Mouse (Mus musculus) left cerebral cortex, adult 2 months (tissue): Measurements from ENCODE around the gene Scn1b. TPM values are rescaled to one million over a fixed set of nuclear protein-coding genes. Genes with fewer than 3 reads are reported as not detected.

Source experiments
- DNase-seq, 2 experiments: peaks; one replicate each; pipeline ENCODE4 v3.0.0; 2021 to 2022; ENCODE audit warnings: low spot score in 2 of 2, mixed read lengths in 1 of 2; ENCODE audit errors: extremely low spot score in 1 of 2
- H3K27ac ChIP-seq: fragments of 200-600 bp; 2 replicates; pipeline ENCODE4 v1.8.1; 2022
- H3K4me3 ChIP-seq: fragments of 200-600 bp; 2 replicates; pipeline ENCODE4 v1.8.1; 2022
- CTCF ChIP-seq: fragments of 200-600 bp; IDR thresholded peaks from 2 replicates; pipeline ENCODE4 v1.8.1; 2022; ENCODE audit warnings: antibody characterized with exemption, mild to moderate bottlenecking, moderate library complexity
- intact Hi-C: fragments of 180-260 bp; cut with DNase I; formaldehyde crosslinking; loops from one replicate; pipeline ENCODE4 v1.15.1; 2025
- long read RNA-seq, 2 experiments: library from polyadenylated mRNA; stranded (forward); transcript quantifications; one replicate each; pipeline ENCODE4 v2.0.0; 2021; ENCODE audit warnings: borderline mapping rate in 2 of 2
- total RNA-seq, 2 experiments: library from RNA; stranded (reverse); gene quantifications; 2 replicates each; pipeline ENCODE4 v1.2.3; 2021

Gene Scn1b
- 100 to 1,000 TPM; 737 to 759 TPM for total RNA-seq
- long read RNA-seq, experiment 1, transcript Scn1b-201 (6 exons, 1,573 nt) = major isoform, 357 of 508 reads
- long read RNA-seq, experiment 1, transcript Scn1b-203 (5 exons, 1,501 nt) = minor isoform, 109 of 508 reads
- long read RNA-seq, experiment 1, partial matches to known transcripts = 23 of 508 reads
- long read RNA-seq, experiment 1, other reads (novel, unspliced or antisense) = 19 of 508 reads
- long read RNA-seq, experiment 2, transcript Scn1b-201 (6 exons, 1,573 nt) = major isoform, 256 of 371 reads
- long read RNA-seq, experiment 2, transcript Scn1b-203 (5 exons, 1,501 nt) = minor isoform, 82 of 371 reads
- long read RNA-seq, experiment 2, partial matches to known transcripts = 21 of 371 reads
- long read RNA-seq, experiment 2, other reads (novel, unspliced or antisense) = 12 of 371 reads

GRCm38 (mm10) chr7:31126851-31127724 is at the start of gene Scn1b:
Gene Scn1b (minus strand): TSS chr7:31127003.
- peak; percentile 79 to 83 for DNase-seq
- H3K27ac ChIP-seq = peak within 1 kb of the TSS; percentile 98
- intact Hi-C loops = loop anchor here (1.0 kb wide), 1 partner anchor 24 kb away; no protein-coding TSS in a partner anchor
- H3K4me3 ChIP-seq = peak within 1 kb of the TSS; percentile 70
- no peak for TF ChIP-seq CTCF

DNA sequence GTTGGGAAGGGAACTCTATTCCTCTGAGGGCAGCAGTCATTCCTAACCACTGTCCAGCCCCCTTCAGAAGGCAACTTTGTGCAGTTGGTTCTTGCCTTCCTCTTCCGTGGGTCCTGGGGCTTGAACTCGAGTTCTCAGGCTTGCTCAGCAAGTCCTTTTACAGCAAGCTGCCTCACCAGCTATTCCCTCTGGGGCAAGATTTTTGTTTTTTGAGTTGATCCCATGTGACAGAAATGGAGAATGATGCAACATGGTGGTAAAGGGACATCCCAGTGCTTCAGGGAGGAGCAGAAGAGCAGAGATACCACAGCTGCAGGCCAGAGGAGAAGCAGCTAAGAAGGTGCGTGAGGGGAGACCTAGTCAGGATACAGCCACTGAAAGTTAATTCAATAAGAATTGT is 48.3 kb upstream of the Scn1b start:
- Histone ChIP-seq H3K4me3 (no peak overlapping the region), H3K27ac (no peak overlapping the region)
- no peak for DNase-seq
- no peak for TF ChIP-seq CTCF
- intact Hi-C loops = no loop called here

DNA sequence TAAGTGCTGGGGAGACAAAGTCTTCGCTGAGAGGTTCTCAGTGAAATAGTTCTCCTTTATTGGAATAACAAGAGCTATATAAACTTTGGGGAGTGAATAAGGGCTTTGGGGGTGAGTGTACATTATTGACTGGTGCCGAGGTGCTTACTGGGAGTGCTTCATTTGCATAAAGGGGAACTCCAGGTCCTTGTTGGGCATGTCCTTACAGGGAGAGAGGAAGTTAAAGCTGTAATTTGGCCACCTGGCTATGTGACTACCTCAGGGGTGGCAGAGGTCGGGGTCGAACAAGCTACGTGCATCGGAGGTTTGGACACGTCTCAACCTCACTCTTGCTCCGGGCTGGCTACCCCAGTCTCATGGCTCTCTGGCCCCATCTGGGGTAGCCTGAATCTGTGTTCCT is 47.7 kb upstream of the Scn1b start:
- DNase-seq = no peak
- TF ChIP-seq CTCF = no peak
- intact Hi-C loops = no loop called here
- H3K27ac ChIP-seq = no peak overlapping the region
- H3K4me3 ChIP-seq = no peak overlapping the region

DNA sequence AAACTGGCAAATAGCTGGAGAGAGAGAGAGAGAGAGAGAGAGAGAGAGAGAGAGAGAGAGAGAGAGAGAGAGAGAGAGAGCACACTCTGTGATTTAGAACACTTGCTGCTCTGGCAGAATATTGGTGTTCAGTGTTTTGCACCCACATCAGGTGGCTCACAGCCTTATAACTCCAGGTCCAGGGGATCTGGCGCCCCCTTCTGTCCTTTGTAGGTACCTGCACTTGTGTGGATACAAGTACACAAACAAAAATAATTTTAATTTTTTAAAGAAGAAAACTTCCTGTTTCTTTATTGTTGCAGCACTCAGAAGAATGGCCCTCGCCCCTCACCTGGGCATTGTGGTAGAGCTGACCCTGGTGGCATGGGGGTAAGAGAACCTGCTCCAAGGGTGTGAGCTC is 45.4 kb upstream of the Scn1b start:
- intact Hi-C loops = no loop called here
- no peak for DNase-seq
- TF ChIP-seq CTCF = peak; percentile 74
- H3K27ac ChIP-seq = no peak overlapping the region
- no peak overlapping the region for H3K4me3 ChIP-seq

DNA sequence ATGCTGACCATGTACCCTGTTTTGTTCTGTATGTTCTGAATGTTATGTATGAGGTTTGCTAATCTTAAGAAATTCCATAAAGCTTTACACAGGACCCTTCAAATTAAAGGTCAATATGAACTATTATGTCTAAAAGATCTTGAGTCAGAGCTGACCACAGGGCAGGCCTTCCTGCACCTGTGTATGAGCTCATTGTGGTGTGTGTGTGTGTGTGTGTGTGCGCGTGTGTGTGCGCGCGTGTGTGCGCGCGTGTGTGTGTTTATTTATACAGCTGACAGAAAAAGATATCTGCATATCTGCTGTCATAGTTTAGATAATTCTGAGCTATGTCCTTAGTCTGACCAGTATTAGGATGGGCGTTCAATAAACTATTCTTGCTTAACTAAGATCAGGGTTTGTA is 43.7 kb upstream of the Scn1b start:
- DNase-seq = no peak
- H3K27ac ChIP-seq = no peak overlapping the region
- no peak for TF ChIP-seq CTCF
- no peak overlapping the region for H3K4me3 ChIP-seq
- intact Hi-C loops = no loop called here

DNA sequence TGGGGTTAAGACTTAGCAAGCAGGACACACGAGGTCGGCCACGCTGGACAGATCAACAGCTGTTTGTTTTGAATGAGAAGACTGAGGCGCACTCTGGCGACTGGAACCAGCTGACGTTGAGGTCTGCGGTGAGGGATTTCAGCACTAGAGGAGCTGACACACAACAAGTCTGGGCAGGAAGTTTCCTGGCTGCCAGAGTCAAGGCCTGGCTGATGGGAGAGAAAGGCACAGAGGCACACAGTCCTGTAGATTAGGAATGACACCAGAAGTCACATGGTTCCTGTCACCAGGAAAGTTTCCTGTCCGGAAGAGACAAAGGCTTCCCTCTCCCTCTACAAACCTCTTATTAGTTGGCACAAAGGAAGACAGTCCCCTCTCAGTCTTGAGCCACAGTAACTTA is 41.6 kb upstream of the Scn1b start:
- no peak for TF ChIP-seq CTCF
- intact Hi-C loops = no loop called here
- Histone ChIP-seq H3K27ac (no peak overlapping the region), H3K4me3 (no peak overlapping the region)
- no peak for DNase-seq

DNA sequence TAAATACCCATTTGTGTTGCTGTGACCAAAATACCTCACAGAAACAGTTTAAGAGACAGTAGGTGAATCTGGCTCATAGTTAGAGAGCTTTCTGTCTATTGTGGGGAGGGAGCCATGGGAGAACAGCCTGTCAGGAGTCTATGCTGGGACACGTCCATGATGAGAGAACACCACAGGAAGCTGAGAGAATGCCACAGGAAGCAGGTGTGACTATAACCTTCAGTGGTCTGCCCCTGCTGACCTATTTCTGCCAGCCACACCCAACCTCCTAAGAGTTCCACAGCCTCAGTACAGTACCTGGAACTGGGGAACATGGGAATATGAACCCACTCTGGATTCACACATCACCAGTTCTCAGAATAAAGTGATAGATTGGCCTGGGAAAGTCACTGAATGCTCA is 37.9 kb upstream of the Scn1b start:
- Histone ChIP-seq H3K27ac (no peak overlapping the region), H3K4me3 (no peak overlapping the region)
- TF ChIP-seq CTCF = no peak
- DNase-seq = no peak
- intact Hi-C loops = no loop called here

DNA sequence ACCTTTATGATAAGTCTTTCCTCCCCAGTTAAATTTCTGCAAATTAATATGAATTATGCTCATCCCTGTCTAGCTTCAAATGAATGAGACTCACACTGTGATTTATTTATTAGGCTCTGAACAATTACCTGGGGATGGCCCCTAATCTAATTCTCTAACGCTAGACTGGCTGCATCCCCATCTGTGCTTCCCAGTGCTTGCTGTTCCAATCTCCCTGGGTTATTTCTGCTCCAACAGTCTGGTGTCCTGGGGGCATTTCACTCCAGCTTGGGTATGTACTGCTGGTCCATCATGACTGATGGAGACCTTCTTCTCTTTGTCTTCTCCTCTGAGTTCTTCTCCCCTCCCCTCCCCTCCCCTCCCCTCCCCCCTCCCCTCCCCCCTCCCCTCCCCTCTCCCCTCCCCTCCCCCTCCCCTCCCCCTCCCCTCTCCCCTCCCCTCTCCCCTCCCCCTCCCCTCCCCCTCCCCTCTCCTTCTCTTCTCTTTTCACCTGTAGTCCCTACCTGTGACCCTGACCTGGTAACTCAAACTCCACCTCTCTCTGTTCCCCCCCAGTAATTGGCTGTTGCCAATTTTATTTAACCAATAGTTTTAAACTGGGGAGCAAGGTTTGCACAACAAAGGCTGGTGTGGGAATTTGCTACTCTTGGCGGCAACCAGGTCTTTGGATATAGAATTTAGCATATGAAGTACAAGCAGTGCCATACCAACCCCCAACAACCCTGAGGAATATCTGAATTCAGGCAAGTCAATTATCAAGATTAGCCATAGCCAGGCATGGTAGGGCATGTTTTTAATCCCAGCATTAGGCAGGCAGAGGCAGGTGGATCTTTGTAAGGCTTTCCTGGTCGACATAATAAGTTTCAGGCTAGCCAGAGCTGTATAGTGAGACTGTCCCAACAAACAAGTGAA is 37.1 kb upstream of the Scn1b start:
- no peak for TF ChIP-seq CTCF
- DNase-seq = no peak
- H3K27ac ChIP-seq = no peak overlapping the region
- intact Hi-C loops = no loop called here
- H3K4me3 ChIP-seq = no peak overlapping the region

DNA sequence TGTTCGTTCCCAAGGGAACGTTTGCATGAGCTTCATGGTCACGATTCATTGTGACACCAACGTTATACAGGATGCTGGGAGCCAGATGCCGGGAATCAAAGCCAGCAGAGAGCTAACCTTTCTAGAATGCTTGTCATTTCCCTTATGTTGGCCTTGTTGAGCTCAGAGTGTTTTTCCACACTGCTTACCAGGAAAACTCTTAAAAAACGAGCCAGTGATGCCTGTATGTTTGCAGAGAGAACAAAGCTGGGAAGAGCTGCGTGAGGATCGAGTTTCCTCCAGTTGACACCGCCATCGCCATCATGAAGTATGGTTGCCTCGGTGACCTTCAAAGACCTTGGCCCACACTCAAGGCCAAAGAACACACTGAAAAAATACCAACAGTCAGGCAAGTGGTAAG is 35.5 kb upstream of the Scn1b start:
- intact Hi-C loops = no loop called here
- Histone ChIP-seq H3K27ac (no peak overlapping the region), H3K4me3 (no peak overlapping the region)
- no peak for TF ChIP-seq CTCF
- DNase-seq = no peak

- no peak for DNase-seq
- intact Hi-C loops = no loop called here
- Histone ChIP-seq H3K27ac (no peak overlapping the region), H3K4me3 (no peak overlapping the region)
- TF ChIP-seq CTCF = no peak
These were observed 35.0 kb upstream of the Scn1b start for GRCm38 (mm10) chr7:31161831-31162230.

- intact Hi-C loops = no loop called here
- no peak for TF ChIP-seq CTCF
- Histone ChIP-seq H3K27ac (no peak overlapping the region), H3K4me3 (no peak overlapping the region)
- DNase-seq = no peak
These were observed 34.4 kb upstream of the Scn1b start for GRCm38 (mm10) chr7:31161246-31161645.

GRCm38 (mm10) chr7:31160763-31161162 is 34.0 kb upstream of the Scn1b start:
- intact Hi-C loops = no loop called here
- H3K27ac ChIP-seq = no peak overlapping the region
- TF ChIP-seq CTCF = no peak
- no peak overlapping the region for H3K4me3 ChIP-seq
- no peak for DNase-seq
